Mouse (Mus musculus): ENCODE measurements around the gene Cox14. TPM values are rescaled to one million over a fixed set of nuclear protein-coding genes. Genes with fewer than 3 reads are reported as not detected.
"Not testable (repeated sequence)": the region's sequence is repeated elsewhere in the genome, so short reads cannot be mapped to it uniquely, and the experiment has no call there.

The Cox14 gene
- total and polyA plus RNA-seq, 2 experiments from 2014 or later = 69.0 to 177 TPM

DNA sequence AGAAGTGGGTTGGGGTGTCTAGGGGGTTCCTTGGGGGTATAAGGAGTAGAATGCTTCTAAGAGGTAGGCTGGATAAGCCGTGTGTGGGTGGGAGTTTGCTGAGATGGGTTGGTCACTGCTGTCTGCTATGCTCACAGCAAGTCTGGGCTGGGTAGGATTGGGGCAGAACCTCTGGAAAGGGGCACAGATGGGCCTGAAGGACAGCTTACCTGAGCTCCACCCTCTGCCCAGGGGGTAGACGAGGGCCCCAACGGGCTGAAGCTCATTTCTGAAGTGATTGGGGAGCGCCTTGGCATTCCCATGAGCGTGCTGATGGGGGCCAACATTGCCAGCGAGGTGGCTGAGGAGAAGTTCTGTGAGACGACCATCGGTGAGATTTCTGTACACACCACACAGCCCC lies 5.6 kb upstream of the Cox14 start:
- 77% methylated on average over 8 of the region's 8 CpGs for WGBS
- H3K4me1 ChIP-seq (ENCODE audit: insufficient read depth) = no peaks in the 10 kb centered on the region; the same call in 1 of the 2 replicates
- H3K4me2 ChIP-seq (ENCODE audit: low read depth) = no peak overlapping the region
- no peak overlapping the region for H3K9ac ChIP-seq
- H3K36me3 ChIP-seq (ENCODE audit: insufficient read depth) = peaks cover 18% of the 10 kb centered on the region; the same call in 1 of the 2 replicates
- H3K27me3 ChIP-seq (ENCODE audit: insufficient read depth, low read length) = no peaks in the 10 kb centered on the region
- no peak overlapping the region for H3K4me3 ChIP-seq (ENCODE audit: low read depth, low read length)
- DNase-seq (no peak), ATAC-seq (no peak)
- TF ChIP-seq CTCF (IDR thresholded peaks at IDR 0.05; ENCODE audit: low read depth) = no peak
- H3K27ac ChIP-seq (ENCODE audit: low read depth, low read length) = no peak overlapping the region
- H3K9me3 ChIP-seq (ENCODE audit: low read length) = no peaks in the 10 kb centered on the region

DNA sequence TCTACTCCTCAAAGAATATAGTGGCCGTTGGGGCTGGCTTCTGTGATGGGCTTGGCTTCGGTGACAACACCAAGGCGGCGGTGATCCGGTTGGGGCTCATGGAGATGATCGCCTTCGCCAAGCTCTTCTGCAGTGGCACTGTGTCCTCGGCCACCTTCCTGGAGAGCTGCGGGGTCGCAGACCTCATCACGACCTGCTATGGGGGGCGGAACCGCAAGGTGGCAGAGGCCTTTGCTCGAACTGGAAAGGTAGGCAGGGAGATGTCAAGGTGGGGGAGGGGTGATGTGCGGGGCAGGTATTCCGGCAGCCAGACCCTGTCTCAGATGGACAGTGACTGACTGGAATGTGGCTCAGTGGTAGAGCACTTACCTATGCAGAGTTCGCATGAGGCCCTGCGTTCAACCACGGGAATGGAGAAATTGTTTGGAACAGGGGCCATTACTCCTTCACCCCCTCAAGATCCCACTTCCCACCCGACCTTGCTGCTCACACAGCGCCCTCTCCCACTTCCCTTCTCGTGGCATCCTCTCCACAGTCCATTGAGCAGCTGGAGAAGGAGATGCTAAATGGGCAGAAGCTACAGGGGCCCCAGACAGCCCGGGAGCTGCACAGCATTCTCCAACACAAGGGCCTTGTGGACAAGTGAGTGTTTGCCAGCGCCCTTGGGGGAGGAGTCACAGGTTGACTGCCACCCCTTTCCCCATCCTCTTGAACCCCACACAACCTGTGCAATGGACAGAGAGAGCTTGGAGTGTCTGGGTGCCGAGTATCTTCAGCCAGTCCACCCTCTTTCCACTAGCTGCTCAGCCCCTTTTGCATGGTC lies 3.3 kb upstream of the Cox14 start:
- TF ChIP-seq CTCF (IDR thresholded peaks at IDR 0.05; ENCODE audit: low read depth) = no peak
- H3K27ac ChIP-seq (ENCODE audit: low read depth, low read length) = no peak overlapping the region
- no peak overlapping the region for H3K4me2 ChIP-seq (ENCODE audit: low read depth)
- ATAC-seq = no peak
- H3K9ac ChIP-seq = no peak overlapping the region
- no peaks in the 10 kb centered on the region for H3K4me1 ChIP-seq (ENCODE audit: insufficient read depth)
- no peaks in the 10 kb centered on the region for H3K27me3 ChIP-seq (ENCODE audit: insufficient read depth, low read length)
- peaks cover 18% of the 10 kb centered on the region; the same call in 1 of the 2 replicates for H3K36me3 ChIP-seq (ENCODE audit: insufficient read depth)
- H3K9me3 ChIP-seq (ENCODE audit: low read length) = no peaks in the 10 kb centered on the region
- WGBS = 84% methylated on average over 25 of the region's 25 CpGs
- no peak overlapping the region for H3K4me3 ChIP-seq (ENCODE audit: low read depth, low read length)
- DNase-seq = no peak

DNA sequence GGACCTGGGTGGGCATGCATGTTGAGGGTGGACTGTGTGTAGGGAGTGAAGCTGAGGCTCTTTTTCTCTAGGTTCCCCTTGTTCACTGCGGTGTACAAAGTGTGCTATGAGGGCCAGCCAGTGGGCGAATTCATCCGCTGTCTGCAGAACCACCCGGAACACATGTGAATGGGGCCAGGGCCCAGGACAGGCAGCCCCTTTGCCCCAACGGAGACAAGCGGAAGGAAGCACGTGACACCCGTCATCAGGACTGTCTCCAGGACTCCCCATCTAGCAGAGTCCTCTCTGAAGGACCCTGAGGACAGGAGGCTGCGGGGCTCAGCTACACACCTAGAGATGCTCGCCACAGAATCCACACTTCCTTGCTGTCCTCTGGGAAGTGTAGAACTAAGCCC lies 2.3 kb upstream of the Cox14 start:
- Histone ChIP-seq H3K9me3 (ENCODE audit: low read length) (no peaks in the 10 kb centered on the region), H3K9ac (no peak overlapping the region), H3K4me3 (ENCODE audit: low read depth, low read length) (no peak overlapping the region), H3K4me1 (ENCODE audit: insufficient read depth) (no peaks in the 10 kb centered on the region), H3K36me3 (ENCODE audit: insufficient read depth) (peaks cover 25% of the 10 kb centered on the region), H3K27ac (ENCODE audit: low read depth, low read length) (peak overlapping the region; percentile 9; the same call in 1 of the 2 replicates), H3K4me2 (ENCODE audit: low read depth) (no peak overlapping the region), H3K27me3 (ENCODE audit: insufficient read depth, low read length) (no peaks in the 10 kb centered on the region)
- ATAC-seq (no peak), DNase-seq (no peak)
- 54% methylated on average over 10 of the region's 10 CpGs for WGBS
- no peak for TF ChIP-seq CTCF (IDR thresholded peaks at IDR 0.05; ENCODE audit: low read depth)

DNA sequence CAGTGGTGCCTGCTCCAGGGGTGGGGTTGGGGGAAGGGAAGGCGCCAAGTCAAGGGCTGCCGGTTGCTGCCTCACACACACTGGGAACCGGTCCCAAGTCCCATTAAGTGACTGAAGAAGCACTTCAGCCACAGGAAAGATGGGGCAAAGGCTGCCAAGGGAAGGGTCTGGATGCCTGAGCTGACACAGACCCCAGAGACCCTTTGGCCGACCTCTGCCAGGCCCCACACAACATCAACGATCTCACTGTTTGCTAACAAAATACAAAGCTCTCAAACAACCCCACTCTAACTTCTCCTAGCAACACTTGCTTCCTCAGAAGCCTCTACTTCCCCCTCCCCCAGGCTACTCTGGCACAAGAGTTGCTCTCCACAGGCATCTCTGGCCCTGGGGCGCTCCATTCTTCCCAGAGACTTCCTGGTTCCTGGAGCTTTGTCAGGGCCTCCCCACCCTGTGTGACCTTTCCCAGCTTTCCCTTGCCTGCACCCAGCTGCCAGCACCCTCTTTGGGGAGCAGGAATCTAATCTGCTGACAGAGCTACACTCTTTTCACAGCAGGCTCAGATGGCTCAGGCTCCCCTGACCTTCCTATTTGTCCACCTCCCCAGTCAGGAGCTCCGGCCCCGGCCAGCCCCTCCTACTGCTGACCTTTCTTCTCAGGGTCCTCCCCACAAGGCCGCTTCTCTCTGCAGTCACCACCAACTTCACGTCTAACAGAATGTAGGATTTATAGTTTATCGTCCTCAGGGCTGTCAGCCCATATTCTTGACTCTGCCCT lies 1.7 kb upstream of the Cox14 start:
- TF ChIP-seq CTCF (IDR thresholded peaks at IDR 0.05; ENCODE audit: low read depth) = no peak
- Histone ChIP-seq H3K27me3 (ENCODE audit: insufficient read depth, low read length) (no peaks in the 10 kb centered on the region), H3K36me3 (ENCODE audit: insufficient read depth) (peaks cover 25% of the 10 kb centered on the region), H3K27ac (ENCODE audit: low read depth, low read length) (peak overlapping the region; percentile 73), H3K4me3 (ENCODE audit: low read depth, low read length) (no peak overlapping the region), H3K9me3 (ENCODE audit: low read length) (no peaks in the 10 kb centered on the region), H3K9ac (peak overlapping the region; percentile 58), H3K4me2 (ENCODE audit: low read depth) (peak overlapping the region; percentile 86; the same call in 1 of the 2 replicates), H3K4me1 (ENCODE audit: insufficient read depth) (no peaks in the 10 kb centered on the region)
- ATAC-seq (no peak), DNase-seq (no peak)
- 19% methylated on average over 11 of the region's 11 CpGs for WGBS

DNA sequence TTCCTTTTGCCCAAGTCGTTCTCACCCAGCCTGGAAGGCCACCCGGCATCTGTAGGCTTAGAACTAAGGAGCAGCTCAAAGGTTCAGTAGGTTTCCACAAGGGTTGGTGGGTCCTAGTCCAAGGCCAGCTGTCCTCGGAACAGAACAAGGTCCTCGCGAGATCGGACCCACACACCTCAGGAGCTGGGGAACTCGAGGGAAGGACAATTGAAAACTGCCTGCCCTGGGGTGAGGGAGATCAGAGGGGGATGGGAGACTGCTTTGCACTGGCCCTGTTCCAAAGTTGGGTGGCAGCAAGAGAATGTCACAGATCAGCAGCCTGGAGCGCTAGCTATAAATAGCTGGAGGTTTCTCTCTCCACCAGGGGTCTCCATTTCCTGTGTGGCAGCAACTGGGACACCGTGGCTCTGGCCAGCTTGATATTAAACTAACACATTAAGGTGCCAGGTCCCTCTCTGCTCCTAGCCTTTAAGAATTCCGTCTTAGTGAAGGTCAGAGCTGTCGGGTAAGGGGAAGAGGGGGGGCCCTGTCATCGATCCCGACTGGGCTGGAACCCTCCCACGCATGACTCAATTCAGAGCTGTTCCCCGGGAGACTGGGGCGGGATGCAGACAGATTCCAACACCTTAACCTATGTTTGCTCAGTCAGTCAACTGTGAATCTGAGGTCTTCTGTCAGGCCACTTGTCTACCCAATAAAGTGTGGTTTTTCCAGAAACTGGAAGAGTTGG lies 961 bp upstream of the Cox14 start:
- H3K27ac ChIP-seq (ENCODE audit: low read depth, low read length) = peak overlapping the region; percentile 73
- ATAC-seq (peak; percentile 25), DNase-seq (peak; percentile 85)
- H3K27me3 ChIP-seq (ENCODE audit: insufficient read depth, low read length) = no peaks in the 10 kb centered on the region
- H3K4me3 ChIP-seq (ENCODE audit: low read depth, low read length) = peak overlapping the region; percentile 74
- no peaks in the 10 kb centered on the region for H3K4me1 ChIP-seq (ENCODE audit: insufficient read depth)
- peaks cover 29% of the 10 kb centered on the region for H3K36me3 ChIP-seq (ENCODE audit: insufficient read depth)
- 11% methylated on average over 16 of the region's 16 CpGs for WGBS
- H3K4me2 ChIP-seq (ENCODE audit: low read depth) = peak overlapping the region; percentile 86
- no peaks in the 10 kb centered on the region for H3K9me3 ChIP-seq (ENCODE audit: low read length)
- TF ChIP-seq CTCF (IDR thresholded peaks at IDR 0.05; ENCODE audit: low read depth) = peak; percentile 76
- peak overlapping the region; percentile 58 for H3K9ac ChIP-seq

DNA sequence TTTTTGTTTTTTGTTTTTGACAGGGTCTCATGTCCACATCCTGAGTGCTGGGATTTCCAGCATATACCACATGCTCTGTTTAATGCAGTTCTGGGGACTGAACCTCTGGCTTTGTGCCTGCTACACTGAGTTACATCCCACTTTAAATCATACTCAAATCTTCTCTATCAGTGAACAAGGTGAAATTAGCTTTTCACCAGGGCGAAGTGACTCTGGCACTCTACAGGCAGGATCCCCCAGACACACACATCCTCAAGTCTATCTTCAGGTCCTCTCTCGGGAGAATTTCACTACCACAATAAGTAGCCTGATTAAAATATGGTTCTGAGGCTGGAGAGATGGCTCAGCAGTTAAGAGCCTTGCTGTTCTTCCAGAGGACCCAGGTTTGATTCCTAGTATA lies 1.1 kb downstream of the Cox14 start:
- H3K27ac ChIP-seq (ENCODE audit: low read depth, low read length) = no peak overlapping the region
- DNase-seq (no peak), ATAC-seq (no peak)
- peaks cover 24% of the 10 kb centered on the region for H3K36me3 ChIP-seq (ENCODE audit: insufficient read depth)
- TF ChIP-seq CTCF (IDR thresholded peaks at IDR 0.05; ENCODE audit: low read depth) = no peak
- peak overlapping the region; percentile 86 for H3K4me2 ChIP-seq (ENCODE audit: low read depth)
- H3K4me3 ChIP-seq (ENCODE audit: low read depth, low read length) = peak overlapping the region; percentile 74
- H3K9ac ChIP-seq = peak overlapping the region; percentile 84; the same call in 1 of the 2 replicates
- H3K27me3 ChIP-seq (ENCODE audit: insufficient read depth, low read length) = no peaks in the 10 kb centered on the region
- WGBS = 77% methylated on average over 2 of the region's 2 CpGs
- H3K9me3 ChIP-seq (ENCODE audit: low read length) = no peaks in the 10 kb centered on the region
- no peaks in the 10 kb centered on the region for H3K4me1 ChIP-seq (ENCODE audit: insufficient read depth)

DNA sequence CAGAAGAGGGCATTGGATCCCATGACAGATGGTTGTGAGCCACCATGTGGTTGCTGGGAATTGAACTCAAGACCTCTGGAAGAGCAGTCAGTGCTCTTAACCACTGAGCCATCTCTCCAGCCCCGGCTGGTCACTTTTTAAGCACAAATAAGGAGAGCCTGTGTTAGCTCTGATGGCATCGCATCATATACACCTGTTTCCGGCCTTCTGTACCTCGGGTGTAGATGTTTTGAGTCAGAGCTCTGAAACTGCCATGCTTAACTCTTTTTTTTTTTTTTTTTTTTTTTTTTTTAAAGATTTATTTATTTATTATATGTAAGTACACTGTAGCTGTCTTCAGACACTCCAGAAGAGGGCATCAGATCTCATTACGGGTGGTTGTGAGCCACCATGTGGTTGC lies 1.6 kb downstream of the Cox14 start:
- H3K27me3 ChIP-seq (ENCODE audit: insufficient read depth, low read length); H3K9ac ChIP-seq; H3K4me3 ChIP-seq (ENCODE audit: low read depth, low read length); H3K4me2 ChIP-seq (ENCODE audit: low read depth); ATAC-seq; H3K9me3 ChIP-seq (ENCODE audit: low read length); H3K27ac ChIP-seq (ENCODE audit: low read depth, low read length); DNase-seq; H3K4me1 ChIP-seq (ENCODE audit: insufficient read depth): not testable (repeated sequence)
- WGBS = 95% methylated on average over 4 of the region's 5 CpGs
- peaks cover 23% of the 10 kb centered on the region for H3K36me3 ChIP-seq (ENCODE audit: insufficient read depth)
